In genomic region chr16:56503941-56504340, GRCm38 (mm10) we compare ENCODE assay signal across 16 mouse cellular contexts. TPM values are rescaled to one million over a fixed set of nuclear protein-coding genes. Genes with fewer than 3 reads are reported as not detected.
"Had no signal": no experiment of that assay in that cellular context is flagged by ENCODE, and none has a peak within 500 bp of the region (broad histone marks: within the 10 kb centered on the region; RNA-seq: fewer than 3 reads in every experiment).

No protein-coding gene starts in this region.

- H3K36me3 ChIP-seq: limb, embryonic 12.5 days; liver, embryonic 13.5 days; midbrain, embryonic 12.5 days; neural tube, embryonic 13.5 days had no signal

- ATAC-seq: intestine, embryonic 16.5 days; liver, postnatal 0 days; midbrain, embryonic 16.5 days had no signal

- DNase-seq: kidney, adult 8-10 months; kidney, postnatal 25 days; liver; liver, embryonic 13.5 days; liver, postnatal 0 days; retina, postnatal 1 day; right cerebral cortex, postnatal 4 days; spleen, adult 18-20 months; thymus, adult 18-20 months; thymus, postnatal 14 days had no signal

- H3K4me3 ChIP-seq: limb, embryonic 12.5 days; liver, embryonic 13.5 days; midbrain, embryonic 12.5 days; neural tube, embryonic 13.5 days had no signal

- H3K4me2 ChIP-seq: limb, embryonic 12.5 days; liver, embryonic 13.5 days; midbrain, embryonic 12.5 days; neural tube, embryonic 13.5 days had no signal

- H3K4me1 ChIP-seq: limb, embryonic 12.5 days; liver, embryonic 13.5 days; midbrain, embryonic 12.5 days; neural tube, embryonic 13.5 days had no signal

- H3K9me3 ChIP-seq: limb, embryonic 12.5 days; liver, embryonic 13.5 days; midbrain, embryonic 12.5 days; neural tube, embryonic 13.5 days had no signal

- H3K27me3 ChIP-seq: limb, embryonic 12.5 days; liver, embryonic 13.5 days; midbrain, embryonic 12.5 days; neural tube, embryonic 13.5 days had no signal

- H3K27ac ChIP-seq: limb, embryonic 12.5 days; liver, embryonic 13.5 days; midbrain, embryonic 12.5 days; neural tube, embryonic 13.5 days had no signal

- H3K9ac ChIP-seq: limb, embryonic 12.5 days; liver, embryonic 13.5 days; liver, postnatal 0 days; midbrain, embryonic 12.5 days; neural tube, embryonic 13.5 days had no signal

RNA-seq across cellular contexts. Expression of gene Abi3bp, which starts 26.3 kb away (rescaled TPM):
- total RNA-seq: megakaryocyte-erythroid progenitor cell, adult 5-6 weeks had no signal
